Mouse (Mus musculus): ENCODE results near the gene Gnat1. TPM values are rescaled to one million over a fixed set of nuclear protein-coding genes. Genes with fewer than 3 reads are reported as not detected.

Gene Gnat1
- polyA plus RNA-seq, 1 experiment = not detected

- WGBS = under 1% methylated on average over 33 of the region's 33 CpGs
- H3K36me3 ChIP-seq (ENCODE audit: control insufficient read depth, insufficient read depth, low read length) = peaks cover 7% of the 10 kb centered on the region; the same call in 1 of the 2 replicates
- H3K4me3 ChIP-seq (ENCODE audit: extremely low read depth, insufficient read depth, insufficient read length) = peak overlapping the region; percentile 99
- H3K4me1 ChIP-seq (ENCODE audit: control insufficient read depth, insufficient read depth, insufficient read length) = peaks cover 47% of the 10 kb centered on the region; the same call in 1 of the 2 replicates
- peak overlapping the region; percentile 96 for H3K27ac ChIP-seq (ENCODE audit: insufficient read depth, low read length)
- no peaks in the 10 kb centered on the region for H3K27me3 ChIP-seq (ENCODE audit: control insufficient read depth, insufficient read depth, low read length)
- peak; percentile 65 to 87 for DNase-seq (ENCODE audit: low read depth in 1 of 2, low spot score in 2 of 2)
- TF ChIP-seq CTCF (IDR thresholded peaks at IDR 0.05; ENCODE audit: extremely low read depth, insufficient read depth, insufficient read length, insufficient replicate concordance) (no peak), POLR2A (IDR thresholded peaks at IDR 0.05; ENCODE audit: low read depth, low read length) (peak; percentile 58)
Measured at GRCm38 (mm10) chr9:107633091-107633660, 46.3 kb downstream of the Gnat1 start.

- Histone ChIP-seq H3K27ac (ENCODE audit: insufficient read depth, low read length) (peak overlapping the region; percentile 96), H3K4me3 (ENCODE audit: extremely low read depth, insufficient read depth, insufficient read length) (peak overlapping the region; percentile 99), H3K4me1 (ENCODE audit: control insufficient read depth, insufficient read depth, insufficient read length) (peaks cover 54% of the 10 kb centered on the region; the same call in 1 of the 2 replicates), H3K27me3 (ENCODE audit: control insufficient read depth, insufficient read depth, low read length) (no peaks in the 10 kb centered on the region), H3K36me3 (ENCODE audit: control insufficient read depth, insufficient read depth, low read length) (peaks cover 12% of the 10 kb centered on the region)
- WGBS = 54% methylated on average over 6 of the region's 6 CpGs
- no peak for TF ChIP-seq CTCF (IDR thresholded peaks at IDR 0.05; ENCODE audit: extremely low read depth, insufficient read depth, insufficient read length, insufficient replicate concordance)
- no peak for TF ChIP-seq POLR2A (IDR thresholded peaks at IDR 0.05; ENCODE audit: low read depth, low read length)
- no peak for DNase-seq (ENCODE audit: low read depth in 1 of 2, low spot score in 2 of 2)
Measured at GRCm38 (mm10) chr9:107632478-107632877, 47.0 kb downstream of the Gnat1 start.

GRCm38 (mm10) chr9:107631861-107632260 lies 47.7 kb downstream of the Gnat1 start:
- no peak overlapping the region for H3K4me3 ChIP-seq (ENCODE audit: extremely low read depth, insufficient read depth, insufficient read length)
- TF ChIP-seq POLR2A (IDR thresholded peaks at IDR 0.05; ENCODE audit: low read depth, low read length) (no peak), CTCF (IDR thresholded peaks at IDR 0.05; ENCODE audit: extremely low read depth, insufficient read depth, insufficient read length, insufficient replicate concordance) (no peak)

GRCm38 (mm10) chr9:107631311-107631826 lies 48.1 kb downstream of the Gnat1 start:
- no peaks in the 10 kb centered on the region for H3K27me3 ChIP-seq (ENCODE audit: control insufficient read depth, insufficient read depth, low read length)
- 86% methylated on average over 9 of the region's 9 CpGs for WGBS
- H3K4me1 ChIP-seq (ENCODE audit: control insufficient read depth, insufficient read depth, insufficient read length) = peaks cover 64% of the 10 kb centered on the region; the same call in 1 of the 2 replicates
- peak overlapping the region; percentile 96 for H3K27ac ChIP-seq (ENCODE audit: insufficient read depth, low read length)
- TF ChIP-seq CTCF (IDR thresholded peaks at IDR 0.05; ENCODE audit: extremely low read depth, insufficient read depth, insufficient read length, insufficient replicate concordance) = no peak
- TF ChIP-seq POLR2A (IDR thresholded peaks at IDR 0.05; ENCODE audit: low read depth, low read length) = no peak
- H3K36me3 ChIP-seq (ENCODE audit: control insufficient read depth, insufficient read depth, low read length) = peaks cover 12% of the 10 kb centered on the region
- no peak overlapping the region for H3K4me3 ChIP-seq (ENCODE audit: extremely low read depth, insufficient read depth, insufficient read length)
- no peak for DNase-seq (ENCODE audit: low read depth in 1 of 2, low spot score in 2 of 2)

More at GRCm38 (mm10) chr9:107631861-107632260, 47.7 kb downstream of the Gnat1 start:
- 87% methylated on average over 8 of the region's 8 CpGs for WGBS
- Histone ChIP-seq H3K27me3 (ENCODE audit: control insufficient read depth, insufficient read depth, low read length) (no peaks in the 10 kb centered on the region), H3K27ac (ENCODE audit: insufficient read depth, low read length) (peak overlapping the region; percentile 96), H3K36me3 (ENCODE audit: control insufficient read depth, insufficient read depth, low read length) (peaks cover 12% of the 10 kb centered on the region), H3K4me1 (ENCODE audit: control insufficient read depth, insufficient read depth, insufficient read length) (peaks cover 60% of the 10 kb centered on the region; the same call in 1 of the 2 replicates)
- DNase-seq (ENCODE audit: low read depth in 1 of 2, low spot score in 2 of 2) = no peak

GRCm38 (mm10) chr9:107630576-107630975 lies 48.9 kb downstream of the Gnat1 start:
- Histone ChIP-seq H3K4me3 (ENCODE audit: extremely low read depth, insufficient read depth, insufficient read length) (no peak overlapping the region), H3K36me3 (ENCODE audit: control insufficient read depth, insufficient read depth, low read length) (peaks cover 12% of the 10 kb centered on the region), H3K4me1 (ENCODE audit: control insufficient read depth, insufficient read depth, insufficient read length) (peaks cover 68% of the 10 kb centered on the region; the same call in 1 of the 2 replicates), H3K27me3 (ENCODE audit: control insufficient read depth, insufficient read depth, low read length) (no peaks in the 10 kb centered on the region), H3K27ac (ENCODE audit: insufficient read depth, low read length) (peak overlapping the region; percentile 95)
- TF ChIP-seq CTCF (IDR thresholded peaks at IDR 0.05; ENCODE audit: extremely low read depth, insufficient read depth, insufficient read length, insufficient replicate concordance) = no peak
- TF ChIP-seq POLR2A (IDR thresholded peaks at IDR 0.05; ENCODE audit: low read depth, low read length) = no peak
- no peak for DNase-seq (ENCODE audit: low read depth in 1 of 2, low spot score in 2 of 2)
- WGBS = 53% methylated on average over 4 of the region's 4 CpGs

GRCm38 (mm10) chr9:107629901-107630425 lies 49.5 kb downstream of the Gnat1 start:
- no peak for TF ChIP-seq CTCF (IDR thresholded peaks at IDR 0.05; ENCODE audit: extremely low read depth, insufficient read depth, insufficient read length, insufficient replicate concordance)
- no peak for TF ChIP-seq POLR2A (IDR thresholded peaks at IDR 0.05; ENCODE audit: low read depth, low read length)
- Histone ChIP-seq H3K4me3 (ENCODE audit: extremely low read depth, insufficient read depth, insufficient read length) (no peak overlapping the region; the same call in 1 of the 2 replicates), H3K36me3 (ENCODE audit: control insufficient read depth, insufficient read depth, low read length) (peaks cover 14% of the 10 kb centered on the region), H3K27ac (ENCODE audit: insufficient read depth, low read length) (peak overlapping the region; percentile 95), H3K4me1 (ENCODE audit: control insufficient read depth, insufficient read depth, insufficient read length) (peaks cover 74% of the 10 kb centered on the region; the same call in 1 of the 2 replicates), H3K27me3 (ENCODE audit: control insufficient read depth, insufficient read depth, low read length) (no peaks in the 10 kb centered on the region)
- no peak for DNase-seq (ENCODE audit: low read depth in 1 of 2, low spot score in 2 of 2)
- 40% methylated on average over 14 of the region's 14 CpGs for WGBS

- peaks cover 79% of the 10 kb centered on the region; the same call in 1 of the 2 replicates for H3K4me1 ChIP-seq (ENCODE audit: control insufficient read depth, insufficient read depth, insufficient read length)
- TF ChIP-seq CTCF (IDR thresholded peaks at IDR 0.05; ENCODE audit: extremely low read depth, insufficient read depth, insufficient read length, insufficient replicate concordance) (no peak), POLR2A (IDR thresholded peaks at IDR 0.05; ENCODE audit: low read depth, low read length) (no peak)
Measured at GRCm38 (mm10) chr9:107629411-107629730, 50.1 kb downstream of the Gnat1 start.

More at GRCm38 (mm10) chr9:107629411-107629730, 50.1 kb downstream of the Gnat1 start:
- H3K27ac ChIP-seq (ENCODE audit: insufficient read depth, low read length) = peak overlapping the region; percentile 95
- peak overlapping the region; percentile 43; the same call in 1 of the 2 replicates for H3K4me3 ChIP-seq (ENCODE audit: extremely low read depth, insufficient read depth, insufficient read length)
- no peaks in the 10 kb centered on the region for H3K27me3 ChIP-seq (ENCODE audit: control insufficient read depth, insufficient read depth, low read length)
- WGBS = 4% methylated on average over 4 of the region's 4 CpGs
- no peak for DNase-seq (ENCODE audit: low read depth in 1 of 2, low spot score in 2 of 2)
- peaks cover 14% of the 10 kb centered on the region for H3K36me3 ChIP-seq (ENCODE audit: control insufficient read depth, insufficient read depth, low read length)

All from spleen, adult 2 months (tissue).